Mouse (Mus musculus): ENCODE results near the gene Ddx19a. TPM values are rescaled to one million over a fixed set of nuclear protein-coding genes. Genes with fewer than 3 reads are reported as not detected.
"Not testable (repeated sequence)": the region's sequence is repeated elsewhere in the genome, so short reads cannot be mapped to it uniquely, and the experiment has no call there.

Gene Ddx19a
- polyA plus RNA-seq, 1 experiment from 2014 or later: 9.3 TPM

- H3K27ac ChIP-seq (replicated peaks): no peak overlapping the region
- ATAC-seq (ENCODE audit: insufficient read depth): no peak
- no peak overlapping the region for H3K9ac ChIP-seq
- H3K4me1 ChIP-seq (replicated peaks): peaks cover 25% of the 10 kb centered on the region
- peaks cover 91% of the 10 kb centered on the region for H3K36me3 ChIP-seq (replicated peaks)
- no peak overlapping the region for H3K4me3 ChIP-seq (replicated peaks)
- WGBS (ENCODE audit: insufficient replicate concordance): 77% methylated on average over 9 of the region's 9 CpGs
- H3K4me2 ChIP-seq: no peak overlapping the region
- H3K27me3 ChIP-seq: no peaks in the 10 kb centered on the region
- H3K9me3 ChIP-seq (replicated peaks): no peaks in the 10 kb centered on the region
Measured at GRCm38 (mm10) chr8:110967326-110967725, 30.3 kb downstream of the Ddx19a start.

GRCm38 (mm10) chr8:110966586-110966985, 31.0 kb downstream of the Ddx19a start:
- Histone ChIP-seq H3K27me3 (no peaks in the 10 kb centered on the region), H3K27ac (replicated peaks) (no peak overlapping the region), H3K4me2 (no peak overlapping the region), H3K9ac (no peak overlapping the region), H3K4me3 (replicated peaks) (no peak overlapping the region), H3K36me3 (replicated peaks) (peaks cover 92% of the 10 kb centered on the region), H3K9me3 (replicated peaks) (no peaks in the 10 kb centered on the region), H3K4me1 (replicated peaks) (peaks cover 25% of the 10 kb centered on the region)
- 83% methylated on average over 8 of the region's 8 CpGs for WGBS (ENCODE audit: insufficient replicate concordance)
- no peak for ATAC-seq (ENCODE audit: insufficient read depth)

- H3K27me3 ChIP-seq: no peaks in the 10 kb centered on the region
- no peak overlapping the region for H3K4me2 ChIP-seq
- peaks cover 18% of the 10 kb centered on the region for H3K4me1 ChIP-seq (replicated peaks)
- WGBS (ENCODE audit: insufficient replicate concordance): 49% methylated on average over 7 of the region's 7 CpGs
- peaks cover 94% of the 10 kb centered on the region for H3K36me3 ChIP-seq (replicated peaks)
- no peak for ATAC-seq (ENCODE audit: insufficient read depth)
- no peak overlapping the region for H3K9ac ChIP-seq
- H3K4me3 ChIP-seq (replicated peaks): no peak overlapping the region
- H3K27ac ChIP-seq (replicated peaks): no peak overlapping the region
- no peaks in the 10 kb centered on the region for H3K9me3 ChIP-seq (replicated peaks)
Measured at GRCm38 (mm10) chr8:110965594-110965993, 32.0 kb downstream of the Ddx19a start.

- no peak for ATAC-seq (ENCODE audit: insufficient read depth)
- Histone ChIP-seq H3K4me1 (replicated peaks) (peaks cover 9% of the 10 kb centered on the region; the same call in 1 of the 2 replicates), H3K27ac (replicated peaks) (no peak overlapping the region), H3K4me3 (replicated peaks) (no peak overlapping the region), H3K27me3 (no peaks in the 10 kb centered on the region), H3K9me3 (replicated peaks) (no peaks in the 10 kb centered on the region), H3K4me2 (no peak overlapping the region), H3K9ac (no peak overlapping the region), H3K36me3 (replicated peaks) (peaks cover 94% of the 10 kb centered on the region)
- WGBS (ENCODE audit: insufficient replicate concordance): 84% methylated on average over 7 of the region's 7 CpGs
Measured at GRCm38 (mm10) chr8:110964666-110965065, 32.9 kb downstream of the Ddx19a start.

- ATAC-seq (ENCODE audit: insufficient read depth): no peak
- Histone ChIP-seq H3K4me3 (replicated peaks) (no peak overlapping the region), H3K4me1 (replicated peaks) (peaks cover 6% of the 10 kb centered on the region; the same call in 1 of the 2 replicates), H3K4me2 (no peak overlapping the region), H3K36me3 (replicated peaks) (peaks cover 96% of the 10 kb centered on the region), H3K27me3 (no peaks in the 10 kb centered on the region), H3K9ac (no peak overlapping the region), H3K27ac (replicated peaks) (no peak overlapping the region), H3K9me3 (replicated peaks) (no peaks in the 10 kb centered on the region)
- WGBS (ENCODE audit: insufficient replicate concordance): 83% methylated on average over 2 of the region's 2 CpGs
Measured at GRCm38 (mm10) chr8:110963051-110963450, 34.5 kb downstream of the Ddx19a start.

GRCm38 (mm10) chr8:110959906-110960305, 37.7 kb downstream of the Ddx19a start:
- Histone ChIP-seq H3K27me3 (no peaks in the 10 kb centered on the region), H3K4me3 (replicated peaks) (no peak overlapping the region), H3K4me2 (no peak overlapping the region), H3K4me1 (replicated peaks) (no peaks in the 10 kb centered on the region; the same call in 1 of the 2 replicates), H3K27ac (replicated peaks) (no peak overlapping the region), H3K36me3 (replicated peaks) (peaks cover 89% of the 10 kb centered on the region), H3K9me3 (replicated peaks) (no peaks in the 10 kb centered on the region), H3K9ac (no peak overlapping the region)
- 81% methylated on average over 6 of the region's 6 CpGs for WGBS (ENCODE audit: insufficient replicate concordance)
- ATAC-seq (ENCODE audit: insufficient read depth): no peak

GRCm38 (mm10) chr8:110959071-110959780, 38.4 kb downstream of the Ddx19a start:
- no peak overlapping the region for H3K27ac ChIP-seq (replicated peaks)
- no peak overlapping the region for H3K9ac ChIP-seq
- peaks cover 89% of the 10 kb centered on the region for H3K36me3 ChIP-seq (replicated peaks)
- no peak for ATAC-seq (ENCODE audit: insufficient read depth)
- H3K4me3 ChIP-seq (replicated peaks): no peak overlapping the region
- WGBS (ENCODE audit: insufficient replicate concordance): 89% methylated on average over 12 of the region's 12 CpGs
- H3K4me1 ChIP-seq (replicated peaks): no peaks in the 10 kb centered on the region; the same call in 1 of the 2 replicates
- no peaks in the 10 kb centered on the region for H3K9me3 ChIP-seq (replicated peaks)
- no peaks in the 10 kb centered on the region for H3K27me3 ChIP-seq
- H3K4me2 ChIP-seq: no peak overlapping the region

- WGBS (ENCODE audit: insufficient replicate concordance): 84% methylated on average over 7 of the region's 7 CpGs
- not testable (repeated sequence) for H3K9ac ChIP-seq; H3K9me3 ChIP-seq (replicated peaks); H3K4me3 ChIP-seq (replicated peaks); H3K4me2 ChIP-seq; H3K4me1 ChIP-seq (replicated peaks); H3K27me3 ChIP-seq; ATAC-seq (ENCODE audit: insufficient read depth); H3K27ac ChIP-seq (replicated peaks)
- H3K36me3 ChIP-seq (replicated peaks): peaks cover 89% of the 10 kb centered on the region
Measured at GRCm38 (mm10) chr8:110958553-110958952, 39.0 kb downstream of the Ddx19a start.

- H3K9ac ChIP-seq: no peak overlapping the region
- no peak overlapping the region for H3K27ac ChIP-seq (replicated peaks)
- H3K27me3 ChIP-seq: no peaks in the 10 kb centered on the region
- H3K4me2 ChIP-seq: no peak overlapping the region
- peaks cover 88% of the 10 kb centered on the region for H3K36me3 ChIP-seq (replicated peaks)
- H3K4me3 ChIP-seq (replicated peaks): no peak overlapping the region
- WGBS (ENCODE audit: insufficient replicate concordance): 90% methylated on average over 5 of the region's 5 CpGs
- no peaks in the 10 kb centered on the region for H3K9me3 ChIP-seq (replicated peaks)
- ATAC-seq (ENCODE audit: insufficient read depth): no peak
- no peaks in the 10 kb centered on the region; the same call in 1 of the 2 replicates for H3K4me1 ChIP-seq (replicated peaks)
Measured at GRCm38 (mm10) chr8:110958135-110958534, 39.5 kb downstream of the Ddx19a start.

GRCm38 (mm10) chr8:110957471-110957870, 40.1 kb downstream of the Ddx19a start:
- Histone ChIP-seq H3K27ac (replicated peaks) (no peak overlapping the region), H3K4me1 (replicated peaks) (no peaks in the 10 kb centered on the region; the same call in 1 of the 2 replicates), H3K4me2 (no peak overlapping the region), H3K27me3 (no peaks in the 10 kb centered on the region), H3K9me3 (replicated peaks) (no peaks in the 10 kb centered on the region), H3K36me3 (replicated peaks) (peaks cover 87% of the 10 kb centered on the region), H3K4me3 (replicated peaks) (no peak overlapping the region), H3K9ac (no peak overlapping the region)
- no peak for ATAC-seq (ENCODE audit: insufficient read depth)
- 90% methylated on average over 19 of the region's 19 CpGs for WGBS (ENCODE audit: insufficient replicate concordance)

GRCm38 (mm10) chr8:110956619-110957450, 40.8 kb downstream of the Ddx19a start:
- no peak overlapping the region for H3K4me2 ChIP-seq

More at GRCm38 (mm10) chr8:110956619-110957450, 40.8 kb downstream of the Ddx19a start:
- no peaks in the 10 kb centered on the region for H3K27me3 ChIP-seq
- peaks cover 86% of the 10 kb centered on the region for H3K36me3 ChIP-seq (replicated peaks)
- H3K9ac ChIP-seq: no peak overlapping the region
- H3K27ac ChIP-seq (replicated peaks): no peak overlapping the region
- no peaks in the 10 kb centered on the region; the same call in 1 of the 2 replicates for H3K4me1 ChIP-seq (replicated peaks)
- no peak overlapping the region for H3K4me3 ChIP-seq (replicated peaks)
- no peaks in the 10 kb centered on the region for H3K9me3 ChIP-seq (replicated peaks)
- 89% methylated on average over 15 of the region's 15 CpGs for WGBS (ENCODE audit: insufficient replicate concordance)
- ATAC-seq (ENCODE audit: insufficient read depth): no peak

All from liver, embryonic 15.5 days (tissue).